Mouse (Mus musculus): ENCODE results near the gene Tex261.

Gene Tex261

DNA sequence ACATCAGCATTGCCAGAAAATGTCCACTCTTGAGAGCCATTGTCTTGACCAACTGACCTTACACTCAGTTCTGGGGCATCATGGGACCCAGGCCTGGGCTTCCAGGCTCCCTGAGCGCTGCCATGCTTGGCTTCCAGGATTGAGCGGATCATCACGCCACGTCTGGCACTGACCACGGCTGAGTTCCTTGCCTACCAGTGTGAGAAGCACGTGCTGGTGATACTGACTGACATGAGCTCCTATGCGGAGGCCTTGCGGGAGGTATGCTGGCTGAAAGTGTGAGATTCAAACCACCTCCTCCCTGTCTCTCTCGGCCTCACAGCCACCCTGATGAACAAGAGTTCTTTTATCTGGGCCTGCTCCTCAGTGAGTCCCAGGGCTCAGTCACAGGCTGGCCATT lies 19.6 kb downstream of the Tex261 start:
- DNase-seq = no peak

DNA sequence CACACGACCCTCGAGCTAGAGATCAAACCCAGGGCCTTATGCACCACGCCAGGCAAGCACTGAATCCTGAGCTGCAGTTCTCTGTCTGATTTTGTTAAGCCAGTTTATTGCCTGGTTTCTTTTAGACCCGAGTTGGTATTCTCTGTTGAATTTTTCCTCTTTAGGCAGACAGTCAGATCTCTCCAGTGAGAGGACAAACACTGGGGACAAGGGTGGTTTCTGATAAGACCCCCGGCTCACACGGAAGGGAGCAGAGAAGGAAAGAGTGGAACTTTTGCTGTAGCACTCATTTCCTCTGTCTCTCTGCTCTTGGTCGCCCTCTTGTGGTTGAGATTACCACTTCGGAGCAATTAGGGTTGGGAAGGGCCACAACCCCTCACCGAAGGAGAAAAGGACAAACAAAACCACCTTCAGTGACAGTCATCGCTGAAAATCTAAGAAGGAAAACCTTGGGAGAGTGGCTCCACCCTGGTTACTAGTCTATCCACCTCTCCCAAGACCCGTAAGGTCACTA lies 25.4 kb downstream of the Tex261 start:
- peak; percentile 80 for DNase-seq

DNA sequence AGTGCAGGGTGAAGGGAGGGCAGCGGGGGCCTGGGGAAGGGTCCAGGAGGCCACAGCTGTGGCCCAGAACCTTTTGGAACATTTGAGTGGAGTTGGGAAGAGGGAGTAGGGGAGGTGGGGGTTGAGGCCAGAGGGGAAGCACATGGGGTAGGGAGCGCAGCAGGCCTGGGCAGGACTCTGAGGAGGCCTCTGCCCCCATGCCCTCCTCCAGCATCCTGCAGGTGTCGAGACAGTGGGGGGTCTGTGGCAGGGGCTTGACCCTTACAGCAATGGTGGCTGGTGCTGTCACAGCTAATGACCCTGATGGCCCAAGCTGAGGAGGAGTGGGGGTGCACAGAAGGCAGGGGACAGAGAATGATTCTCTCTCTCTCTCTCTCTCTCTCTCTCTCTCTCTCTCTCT lies 26.3 kb downstream of the Tex261 start:
- DNase-seq = no peak

DNA sequence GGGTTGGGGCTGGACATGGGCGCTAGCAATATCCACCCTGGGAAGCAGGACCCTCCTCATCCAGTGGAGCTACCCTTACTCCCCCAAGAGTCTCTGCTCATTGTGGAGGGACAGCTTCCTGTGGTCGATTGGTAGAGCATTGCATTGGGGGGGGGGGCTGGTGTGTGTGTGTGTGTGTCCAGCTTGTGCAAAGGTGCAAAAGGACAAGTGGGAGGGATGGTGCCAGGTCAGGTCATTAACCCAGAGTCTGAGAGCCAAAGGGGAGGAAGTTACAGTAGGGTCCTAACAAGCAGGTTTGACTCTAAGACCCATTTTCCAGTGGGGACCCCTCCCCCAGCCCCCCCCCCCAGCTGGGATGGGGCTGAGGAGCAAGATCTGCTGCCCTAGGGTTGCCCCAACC lies 30.1 kb downstream of the Tex261 start:
- no peak for DNase-seq

DNA sequence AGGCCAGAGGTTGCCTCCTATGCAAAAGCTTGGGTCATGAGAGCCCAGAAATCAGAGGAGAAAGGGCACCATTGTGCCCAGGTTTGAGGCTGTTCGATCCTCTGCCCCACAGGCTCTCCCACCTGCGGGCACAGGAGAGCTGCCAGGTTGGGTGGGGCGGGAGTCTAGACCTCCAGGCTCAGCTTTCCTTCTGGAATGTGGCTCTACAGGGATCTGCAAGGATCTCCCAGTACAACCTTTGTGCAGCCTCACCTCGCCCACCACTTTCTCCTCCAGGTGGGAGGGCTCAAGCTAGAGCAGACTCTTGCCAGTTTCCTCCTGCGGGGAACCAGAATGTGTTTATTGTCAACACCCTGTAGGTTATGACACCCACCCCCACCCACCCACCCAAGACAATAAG lies 31.1 kb downstream of the Tex261 start:
- no peak for DNase-seq

DNA sequence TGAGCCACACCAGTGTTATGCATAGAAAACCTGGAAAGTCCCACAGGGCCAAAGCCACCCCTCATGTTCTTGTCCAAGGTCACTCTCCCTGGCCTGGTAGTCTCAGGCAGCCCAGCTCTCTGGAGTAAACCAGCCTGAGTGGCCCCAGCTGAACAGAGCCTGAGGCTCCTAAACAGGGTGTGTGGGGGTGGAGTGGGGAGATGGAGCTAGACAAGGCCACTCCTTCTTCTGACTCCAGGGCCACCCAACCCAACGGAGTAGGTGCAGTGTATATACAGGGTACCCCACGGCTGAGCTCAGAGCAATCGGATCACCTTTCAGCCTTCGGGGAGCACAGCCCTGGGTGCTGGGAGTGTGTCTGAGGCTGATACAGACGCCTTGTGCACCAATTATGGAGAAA lies 31.5 kb downstream of the Tex261 start:
- DNase-seq = no peak

DNA sequence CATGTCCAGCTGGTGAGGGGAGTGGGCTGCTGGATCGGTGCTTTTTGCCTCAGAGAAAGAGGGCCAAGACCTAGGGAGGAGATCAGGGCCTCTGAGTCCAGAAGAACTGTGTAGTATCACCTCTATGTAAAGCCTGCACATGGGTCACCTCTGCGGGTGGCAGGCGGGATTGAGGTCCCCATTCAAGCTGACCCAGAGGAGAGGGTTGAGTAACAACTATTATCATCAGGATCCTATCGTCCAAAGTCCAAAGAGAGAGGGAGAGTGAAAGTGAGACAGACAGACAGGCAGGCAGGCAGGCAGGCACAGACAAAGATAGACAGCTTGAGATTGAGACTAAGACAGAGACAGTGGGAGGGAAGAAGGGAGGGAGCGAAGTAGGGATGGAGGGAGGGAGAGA lies 32.4 kb downstream of the Tex261 start:
- DNase-seq = no peak

DNA sequence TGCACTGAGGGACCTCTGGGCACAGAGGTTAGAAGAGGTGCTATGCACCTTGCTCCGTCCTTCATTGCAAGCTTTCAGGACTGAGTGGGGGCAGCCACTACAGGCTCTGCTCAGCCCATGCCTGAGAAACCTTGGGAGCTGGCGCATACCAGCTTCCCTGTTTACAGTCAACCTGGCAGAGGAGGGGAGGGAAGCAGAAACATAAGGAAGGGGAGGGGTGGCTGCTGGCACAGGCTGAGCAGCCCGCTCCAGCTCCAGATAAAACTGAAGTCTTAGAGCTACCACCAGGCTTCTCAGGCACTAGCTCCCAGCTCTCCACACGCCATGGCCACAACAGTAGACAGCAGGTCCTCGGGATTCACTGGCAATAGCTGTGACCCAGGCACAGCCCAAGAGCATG lies 32.9 kb downstream of the Tex261 start, which contains the start of gene Atp6v1b1:
Atp6v1b1 (plus strand) TSS at position 230 of the 400 bp plus-strand sequence.
- DNase-seq = no peak

DNA sequence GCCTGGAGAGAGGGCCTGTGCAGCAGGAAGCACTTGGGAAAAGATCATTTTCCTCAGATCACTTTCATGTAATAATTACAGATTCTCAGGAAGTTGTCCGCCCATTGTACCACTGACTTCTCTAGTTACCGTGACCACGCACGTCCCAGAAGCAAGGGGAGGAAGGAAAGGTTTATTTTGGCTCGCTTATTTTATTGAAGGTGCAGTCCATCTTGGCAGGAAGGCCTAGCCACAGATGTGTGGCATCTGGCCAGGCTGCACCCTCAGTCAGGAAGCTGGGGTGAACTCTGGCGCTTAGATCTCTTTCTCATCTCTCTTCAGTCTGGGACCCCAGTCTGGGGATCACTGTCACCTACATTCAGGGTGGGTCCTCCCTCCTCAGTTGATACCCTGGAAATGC lies 37.0 kb downstream of the Tex261 start:
- no peak for DNase-seq

DNA sequence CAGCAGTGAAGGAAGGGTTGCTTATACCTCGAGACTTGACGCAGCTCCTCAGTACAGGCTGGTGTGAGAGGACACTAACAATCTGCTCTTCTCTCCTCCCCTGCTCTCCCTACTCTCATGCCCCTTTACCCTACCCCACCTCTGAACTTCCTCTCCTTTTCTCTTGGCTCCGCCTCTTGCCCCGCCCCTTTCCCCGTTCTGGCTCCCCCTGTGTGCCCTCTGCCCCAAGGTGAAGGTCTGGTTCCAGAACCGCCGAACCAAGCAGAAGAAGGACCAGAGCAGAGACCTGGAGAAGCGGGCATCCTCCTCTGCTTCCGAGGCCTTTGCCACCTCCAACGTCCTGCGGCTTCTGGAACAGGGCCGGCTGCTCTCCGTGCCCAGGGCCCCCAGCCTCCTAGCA lies 38.3 kb downstream of the Tex261 start:
- no peak for DNase-seq

DNA sequence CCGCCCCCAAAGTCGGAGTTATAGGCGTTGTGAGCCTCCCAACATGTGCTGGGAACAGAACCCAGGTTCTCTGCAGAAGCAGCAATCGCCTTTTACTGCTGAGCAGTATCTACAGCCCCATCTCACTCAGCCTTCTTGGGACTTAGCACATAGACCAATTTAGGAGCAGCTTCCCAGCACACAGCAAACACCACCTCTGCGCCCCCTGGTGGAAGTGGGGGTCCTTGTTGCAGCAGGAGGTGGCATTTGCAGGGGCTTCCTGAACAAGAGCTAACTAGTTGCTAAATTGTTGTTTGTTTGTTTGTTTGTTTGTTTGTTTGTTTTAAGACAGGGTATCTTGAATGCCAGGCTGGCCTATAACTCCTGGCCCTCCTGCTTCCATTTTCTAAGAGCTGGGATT lies 44.5 kb downstream of the Tex261 start:
- DNase-seq = peak; percentile 81

DNA sequence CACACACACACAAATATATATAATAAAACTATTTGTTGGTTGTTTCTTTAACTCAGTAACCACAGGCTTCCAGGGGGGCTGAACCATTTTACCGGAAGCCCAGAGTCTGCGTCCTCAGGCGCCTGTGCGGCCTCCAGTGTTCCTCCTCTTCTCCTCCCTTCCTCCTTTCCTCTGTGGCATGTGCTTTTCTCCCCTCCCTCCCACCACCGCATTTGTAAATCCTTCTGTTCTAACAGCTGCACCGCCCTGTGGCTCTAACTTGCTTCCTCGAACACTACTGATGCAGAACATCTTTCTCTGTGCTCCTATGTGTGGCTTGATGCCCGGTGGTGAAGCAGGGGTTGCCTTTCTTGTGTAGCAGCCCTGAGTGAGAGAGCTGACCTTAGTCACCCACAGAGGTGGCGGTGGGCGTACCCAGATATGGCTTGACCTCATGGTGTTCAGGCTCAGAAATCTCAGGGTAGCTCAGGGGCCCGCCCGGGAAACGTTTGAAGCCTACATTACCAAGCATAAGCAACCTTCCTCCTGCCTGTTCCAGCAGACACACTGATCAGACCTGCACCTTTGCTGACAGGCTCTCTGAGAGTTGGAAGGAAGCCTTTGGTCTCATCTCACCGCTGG lies 46.2 kb downstream of the Tex261 start:
- no peak for DNase-seq

DNA sequence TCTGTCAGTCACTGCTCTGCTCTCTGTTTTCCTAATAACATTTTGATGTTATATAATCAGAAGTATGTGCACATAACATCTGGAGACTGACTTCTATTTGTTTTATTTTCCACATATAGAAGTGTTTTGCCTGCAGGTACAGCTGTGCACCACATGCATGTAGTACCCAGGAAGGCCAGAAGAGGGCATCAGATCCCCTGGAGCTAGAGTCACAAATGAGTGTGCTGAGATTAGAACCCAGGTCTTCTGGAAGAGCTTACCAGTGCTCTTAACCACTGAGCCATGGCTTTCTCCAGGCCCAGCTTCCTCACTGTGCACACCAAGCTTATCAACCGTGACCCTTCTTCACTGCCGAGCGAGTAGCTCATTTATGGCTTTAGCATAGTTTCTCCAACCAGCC lies 47.1 kb downstream of the Tex261 start:
- DNase-seq = peak; percentile 36

DNA sequence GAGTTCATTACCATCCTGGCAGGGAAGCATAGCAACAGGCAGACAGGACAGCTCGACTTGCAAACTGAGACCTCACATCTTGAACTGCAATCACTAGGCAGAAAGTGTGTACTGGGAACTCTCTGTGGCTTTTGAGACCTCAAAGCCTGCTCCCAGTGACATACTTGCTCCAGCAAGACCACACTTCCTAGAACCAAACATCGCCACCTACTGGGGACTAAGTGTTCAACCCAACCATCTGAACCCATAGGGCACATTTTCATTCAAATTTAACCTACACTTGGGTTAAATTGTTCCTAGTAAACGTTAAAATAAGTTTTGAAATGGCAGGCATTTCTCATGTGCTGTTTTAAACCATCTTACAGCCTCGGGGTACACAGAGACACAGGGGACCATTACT lies 48.4 kb downstream of the Tex261 start:
- no peak for DNase-seq

DNA sequence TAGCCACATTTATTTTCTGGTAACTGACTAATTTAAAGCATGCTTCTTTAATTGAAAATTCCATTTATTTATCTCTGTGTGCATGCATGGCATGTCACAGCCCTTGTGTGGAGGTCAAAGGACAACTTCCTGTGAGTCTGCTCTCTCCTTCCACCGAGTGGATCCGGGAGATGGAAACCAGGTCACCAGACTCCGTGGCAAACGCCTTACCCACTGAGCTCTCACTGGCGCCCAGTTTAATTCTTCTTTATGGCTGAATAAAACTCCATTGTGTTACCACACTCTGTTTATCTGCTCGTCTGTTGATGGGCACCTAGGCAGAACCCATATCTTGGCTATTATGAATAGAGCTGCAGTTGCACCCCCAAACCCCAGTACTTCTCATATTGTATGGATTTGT lies 53.1 kb downstream of the Tex261 start:
- DNase-seq = no peak

All from lung, postnatal 14 days (tissue).